Mouse (Mus musculus): ENCODE results near the gene Tsc2. TPM values are rescaled to one million over a fixed set of nuclear protein-coding genes. Genes with fewer than 3 reads are reported as not detected.

Tsc2 gene
- total RNA-seq, 4 experiments from 2014 or later = 123 to 135 (median 133) TPM

- no peak for DNase-seq (ENCODE audit: low spot score)
Measured at GRCm38 (mm10) chr17:24608874-24609273, 23.6 kb downstream of the Tsc2 start.

DNA sequence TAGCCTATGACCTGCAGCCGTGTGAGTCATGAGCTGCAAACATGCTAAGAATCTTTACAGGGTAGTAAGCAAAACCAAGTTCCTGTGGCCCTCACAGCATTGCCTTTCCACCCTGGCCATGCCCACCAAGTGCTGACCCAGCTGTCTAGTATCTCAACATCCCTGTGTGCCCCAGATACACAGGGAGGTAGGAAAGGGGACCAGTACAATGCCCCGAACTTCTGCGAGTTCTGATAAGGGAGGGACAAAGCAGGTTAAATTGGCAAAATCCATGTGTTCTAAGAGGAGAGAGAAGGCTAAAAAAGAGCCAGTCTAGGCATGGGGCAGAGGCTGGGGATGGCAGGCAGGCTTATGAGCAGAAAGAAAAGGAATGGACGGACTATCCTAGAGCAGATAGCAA lies 24.1 kb downstream of the Tsc2 start:
- no peak for DNase-seq (ENCODE audit: low spot score)

DNA sequence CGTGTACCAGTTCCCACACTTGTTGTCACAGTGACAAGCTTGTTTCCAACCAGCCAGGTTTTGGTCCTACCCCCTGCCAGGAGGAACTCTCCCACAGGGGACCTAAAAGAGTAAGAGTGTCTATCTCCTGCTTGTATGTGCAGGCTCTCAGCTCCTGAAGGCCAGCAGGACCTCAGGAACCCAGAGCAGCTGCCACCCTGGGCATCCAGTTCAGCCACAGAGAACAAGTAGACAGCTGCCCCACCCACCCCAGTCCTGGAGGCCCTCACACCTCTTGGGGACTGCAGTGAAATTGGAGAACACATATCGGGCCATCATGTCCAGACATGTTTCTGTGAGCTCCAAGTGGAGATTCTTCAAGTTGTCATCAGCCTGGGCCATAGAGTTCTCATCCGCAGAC lies 27.9 kb downstream of the Tsc2 start:
- DNase-seq (ENCODE audit: low spot score) = no peak

DNA sequence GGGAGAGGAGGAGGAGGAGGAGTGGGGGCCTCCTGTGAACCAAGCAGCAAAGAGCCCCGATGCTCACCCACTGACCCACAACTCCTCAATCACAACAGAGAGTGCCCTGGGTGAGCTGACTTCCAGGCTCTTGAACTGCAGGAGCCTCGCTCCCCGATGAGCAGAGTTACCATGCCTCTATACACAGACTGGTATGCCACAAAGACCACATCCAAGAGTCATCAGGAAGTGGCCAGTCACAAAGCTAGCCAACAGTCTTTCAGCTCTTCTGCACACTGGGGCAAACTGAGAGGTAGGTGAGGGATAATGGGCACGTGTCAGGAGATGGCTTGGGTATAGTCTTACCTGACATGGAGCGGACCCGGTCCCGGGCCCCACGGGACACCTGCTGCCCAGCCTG lies 28.5 kb downstream of the Tsc2 start:
- DNase-seq (ENCODE audit: low spot score) = no peak

DNA sequence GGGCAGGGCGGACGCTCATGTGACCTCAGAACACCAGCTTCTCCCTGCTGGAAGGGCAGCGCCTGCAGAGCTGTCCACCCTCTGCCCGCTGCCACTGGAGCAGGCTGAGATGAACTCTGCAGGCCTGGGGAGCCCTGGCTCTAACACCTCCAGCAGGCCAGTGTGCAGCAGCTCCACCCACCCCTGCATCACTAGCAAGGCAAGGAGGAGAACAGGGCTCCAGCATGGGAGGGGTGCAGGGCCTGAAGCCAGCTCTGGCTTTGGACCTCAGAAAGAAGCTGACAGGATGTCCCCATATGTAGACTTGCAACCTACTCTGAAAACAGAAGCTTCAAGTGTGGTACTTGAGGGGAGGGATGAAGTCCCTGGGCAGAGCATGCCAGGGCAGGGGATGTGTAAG lies 31.9 kb downstream of the Tsc2 start:
- no peak for DNase-seq (ENCODE audit: low spot score)

DNA sequence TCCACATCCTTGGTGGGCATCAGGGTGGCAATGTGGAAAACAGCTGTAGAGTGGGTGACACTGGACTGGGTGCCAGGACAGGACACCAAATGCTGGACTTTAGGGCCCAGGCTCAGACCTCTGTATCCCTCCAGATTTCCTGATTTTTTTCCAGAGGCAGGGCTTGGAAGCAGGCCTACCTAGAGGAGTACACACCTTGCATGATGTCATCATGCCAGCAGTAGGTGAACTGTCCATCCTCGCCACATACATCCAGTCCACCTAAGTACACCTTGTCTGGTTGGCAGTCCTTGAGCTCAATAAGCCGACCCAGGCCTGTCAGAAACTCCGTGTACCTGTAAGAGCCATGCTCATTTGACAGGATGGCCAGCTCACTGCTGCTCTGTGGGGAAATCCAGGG lies 34.4 kb downstream of the Tsc2 start:
- DNase-seq (ENCODE audit: low spot score) = no peak

DNA sequence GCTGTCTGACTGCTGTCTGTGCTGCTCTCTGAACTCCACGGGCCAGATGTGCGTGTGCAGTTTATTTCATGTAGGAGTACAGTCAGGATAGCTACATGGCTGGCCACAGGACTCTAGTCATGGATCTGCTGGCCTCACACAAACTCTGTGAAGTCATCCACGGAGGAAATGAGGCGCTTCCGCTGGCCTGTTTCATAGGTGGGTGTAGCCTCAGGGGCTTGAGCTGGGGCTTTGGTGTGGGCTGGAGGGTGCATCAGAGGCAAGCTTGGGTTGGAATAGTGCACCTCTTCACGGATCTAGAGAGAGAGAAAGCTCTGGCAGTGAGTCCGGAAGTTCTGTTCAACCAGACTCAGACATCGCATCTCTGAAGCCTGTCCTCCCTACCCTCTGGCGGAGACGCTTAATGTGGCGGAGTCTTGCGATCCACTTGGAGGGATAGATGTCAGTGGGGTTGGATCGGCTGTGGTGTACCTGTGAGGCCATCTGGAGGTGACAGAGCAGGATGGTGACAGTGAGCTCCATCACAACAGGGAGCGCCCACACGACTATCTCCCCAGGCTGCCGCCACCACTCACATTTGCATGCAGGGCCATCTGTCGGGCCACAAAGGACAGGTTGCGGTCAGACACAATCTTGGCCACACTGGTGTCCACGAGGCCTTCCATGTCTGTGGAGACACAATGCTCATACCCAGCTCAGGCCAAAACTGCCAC lies 35.8 kb downstream of the Tsc2 start:
- no peak for DNase-seq (ENCODE audit: low spot score)

GRCm38 (mm10) chr17:24596073-24596466 lies 36.4 kb downstream of the Tsc2 start:
- no peak for DNase-seq (ENCODE audit: low spot score)

DNA sequence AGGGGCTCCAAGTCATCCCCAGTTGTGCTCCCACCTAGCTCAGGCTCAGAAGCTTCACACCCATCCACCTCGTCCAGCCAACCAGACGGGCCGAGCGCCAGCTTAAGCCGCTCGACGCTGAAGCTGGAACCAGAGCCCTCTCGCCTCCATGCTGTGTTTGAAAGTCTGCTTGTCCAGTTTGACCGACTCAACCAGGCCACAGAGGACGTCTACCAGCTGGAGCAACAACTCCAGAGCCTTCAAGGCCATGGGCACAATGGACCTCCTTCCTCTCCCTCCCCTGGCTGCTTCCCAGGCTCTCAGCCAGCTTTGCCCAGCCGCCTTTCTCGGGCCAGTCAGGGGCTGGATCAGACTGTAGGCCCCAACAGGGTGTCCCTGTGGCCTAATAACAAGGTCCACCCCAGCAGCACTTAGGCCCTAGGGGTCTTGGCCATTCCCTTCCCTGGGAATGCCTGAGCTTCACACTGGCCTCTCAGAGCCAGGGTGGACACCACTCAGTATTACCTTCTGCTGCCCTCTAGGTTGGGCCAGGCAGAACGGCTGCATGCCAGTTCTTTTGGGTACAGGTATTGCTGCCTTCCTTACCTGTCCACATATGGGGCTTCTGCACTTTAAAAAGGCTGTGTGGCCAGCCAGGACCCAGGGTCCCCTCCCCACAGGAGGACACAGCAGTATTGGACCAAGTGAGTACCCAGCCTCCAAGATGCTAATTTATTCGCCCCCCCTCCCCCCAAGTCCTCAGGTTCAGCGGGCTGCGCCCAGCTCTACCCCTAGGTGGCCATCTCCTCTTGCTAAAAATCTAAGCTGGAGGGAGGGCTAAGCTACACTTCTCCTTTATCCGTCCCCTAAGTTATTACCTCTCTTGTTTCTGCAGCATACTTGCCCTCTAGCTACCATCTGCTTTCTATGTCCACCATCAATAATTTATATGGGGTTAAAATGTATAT lies 37.0 kb downstream of the Tsc2 start:
- DNase-seq (ENCODE audit: low spot score) = no peak

DNA sequence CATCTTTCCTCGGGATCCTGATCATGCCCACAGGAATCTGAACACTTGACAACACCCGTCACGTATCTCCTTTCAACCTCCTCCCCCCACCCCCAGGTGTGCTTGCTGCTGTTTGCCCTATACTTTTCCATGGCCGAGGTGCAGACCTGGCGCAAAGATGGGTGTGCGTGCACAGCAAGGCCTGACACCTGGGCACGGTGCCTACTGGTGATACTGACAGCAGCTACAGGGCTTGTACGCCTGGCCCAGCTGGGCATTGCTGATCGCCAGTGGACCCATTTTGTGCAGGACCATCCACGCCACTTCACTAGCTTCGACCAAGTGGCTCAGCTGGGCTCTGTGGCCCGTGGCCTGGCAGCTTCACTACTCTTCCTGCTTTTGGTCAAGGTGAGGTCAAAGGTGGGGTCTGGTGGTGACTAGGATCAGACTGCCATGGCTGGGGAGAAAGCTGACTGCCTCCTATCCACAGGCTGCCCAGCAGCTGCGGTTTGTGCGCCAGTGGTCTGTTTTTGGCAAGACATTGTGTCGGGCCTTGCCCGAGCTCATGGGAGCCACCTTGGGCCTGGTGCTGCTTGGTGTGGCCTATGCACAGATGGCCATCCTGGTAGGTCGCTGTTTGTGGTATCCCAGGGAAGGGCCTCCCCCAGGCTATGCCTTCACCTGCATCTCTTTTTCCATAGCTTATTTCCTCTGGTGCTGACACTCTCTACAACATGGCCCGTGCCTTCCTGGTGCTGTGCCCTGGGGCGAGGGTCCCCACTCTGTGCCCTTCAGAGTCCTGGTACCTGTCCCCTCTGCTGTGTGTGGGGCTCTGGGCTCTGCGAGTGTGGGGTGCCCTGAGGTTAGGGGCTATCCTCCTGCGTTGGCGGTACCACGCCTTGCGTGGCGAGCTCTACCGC lies 38.2 kb downstream of the Tsc2 start:
- DNase-seq (ENCODE audit: low spot score) = no peak

GRCm38 (mm10) chr17:24593248-24593647 lies 39.2 kb downstream of the Tsc2 start:
- no peak for DNase-seq (ENCODE audit: low spot score)

- DNase-seq (ENCODE audit: low spot score) = no peak
Measured at GRCm38 (mm10) chr17:24591695-24592094, 40.7 kb downstream of the Tsc2 start.

GRCm38 (mm10) chr17:24590943-24591342 lies 41.5 kb downstream of the Tsc2 start:
- DNase-seq (ENCODE audit: low spot score) = peak; percentile 33

- DNase-seq (ENCODE audit: low spot score) = no peak
Measured at GRCm38 (mm10) chr17:24586532-24586931, 45.9 kb downstream of the Tsc2 start.

GRCm38 (mm10) chr17:24584520-24584919 lies 47.9 kb downstream of the Tsc2 start:
- no peak for DNase-seq (ENCODE audit: low spot score)

DNA sequence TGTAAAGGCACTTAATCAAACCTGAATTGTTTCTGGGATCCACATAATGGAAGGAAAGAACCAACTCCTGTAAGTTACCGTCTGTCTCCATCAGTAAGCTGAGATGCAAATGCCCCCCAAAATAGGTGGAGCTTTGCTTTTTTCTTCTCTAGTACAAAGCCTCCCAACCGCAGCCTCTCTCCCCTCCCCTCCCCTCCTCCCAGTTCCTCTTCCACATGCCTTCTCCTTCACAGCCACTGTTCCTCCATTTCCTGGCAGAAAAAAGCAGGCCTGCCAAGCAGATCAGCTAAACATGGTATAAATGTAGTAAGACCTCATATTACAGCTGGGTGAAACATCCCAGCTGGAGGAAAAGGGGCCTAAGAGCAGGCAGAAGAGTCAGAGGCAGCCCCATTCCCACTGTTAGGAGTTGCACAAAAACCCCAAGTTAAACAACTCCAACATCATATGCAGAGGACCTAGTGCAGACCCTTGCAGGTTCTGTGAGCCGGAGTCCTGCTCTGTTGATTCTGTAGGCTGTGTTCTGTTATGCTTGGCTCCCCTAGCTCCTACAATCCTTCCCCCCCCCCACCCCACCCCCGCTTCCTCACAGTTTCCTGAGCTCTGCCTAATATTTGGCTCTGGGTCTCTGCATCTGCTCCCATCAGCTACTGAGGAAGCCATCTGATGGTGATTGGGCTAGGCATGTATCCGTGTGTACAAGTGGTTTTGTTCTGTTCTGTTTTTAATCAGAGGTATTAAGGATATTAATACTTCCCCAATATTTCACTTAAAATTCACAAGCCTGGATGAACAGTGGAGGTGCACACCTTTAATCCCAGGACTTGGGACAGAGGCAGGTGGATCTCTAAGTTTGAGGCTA lies 48.6 kb downstream of the Tsc2 start:
- DNase-seq (ENCODE audit: low spot score) = no peak

DNA sequence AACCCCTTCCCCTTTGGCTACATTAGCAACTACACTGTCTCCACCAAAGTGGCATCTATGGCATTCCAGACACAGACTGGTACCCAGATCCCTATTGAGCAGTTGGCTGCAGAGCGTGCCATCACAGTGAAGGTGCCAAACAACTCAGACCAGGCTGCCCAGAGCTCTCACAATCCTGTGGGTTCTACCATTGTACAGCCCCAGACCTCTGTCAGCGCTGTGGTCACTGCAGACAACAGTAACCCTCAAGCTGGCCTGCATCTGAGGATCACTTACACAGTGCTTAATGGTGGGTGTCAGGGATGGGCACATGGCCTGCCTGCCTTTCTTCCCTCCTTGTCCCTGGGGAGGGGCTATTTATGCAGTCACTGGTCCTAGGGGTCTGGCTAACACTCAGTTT lies 52.1 kb downstream of the Tsc2 start:
- DNase-seq (ENCODE audit: low spot score) = no peak

DNA sequence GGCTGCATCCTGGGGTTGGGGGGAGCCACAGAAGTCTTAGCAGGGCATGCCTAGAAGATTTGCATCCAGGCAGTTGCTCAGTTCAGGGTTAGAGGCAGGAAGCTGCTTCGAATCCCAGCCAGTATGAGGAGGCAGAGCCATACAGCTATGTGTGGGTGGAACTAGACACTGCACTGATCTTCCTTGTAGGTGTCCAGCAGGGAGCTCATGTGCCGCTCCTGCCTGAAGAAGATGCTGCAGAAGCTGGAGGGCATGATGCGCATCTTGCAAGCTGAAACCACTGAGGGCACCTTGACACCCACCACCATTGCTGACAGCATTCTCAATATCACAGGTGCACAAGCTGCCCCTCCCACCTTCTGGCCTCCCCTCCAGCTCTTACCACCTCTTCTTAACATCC lies 52.9 kb downstream of the Tsc2 start:
- no peak for DNase-seq (ENCODE audit: low spot score)

GRCm38 (mm10) chr17:24573811-24574210 lies 58.6 kb downstream of the Tsc2 start:
- DNase-seq (ENCODE audit: low spot score) = no peak

DNA sequence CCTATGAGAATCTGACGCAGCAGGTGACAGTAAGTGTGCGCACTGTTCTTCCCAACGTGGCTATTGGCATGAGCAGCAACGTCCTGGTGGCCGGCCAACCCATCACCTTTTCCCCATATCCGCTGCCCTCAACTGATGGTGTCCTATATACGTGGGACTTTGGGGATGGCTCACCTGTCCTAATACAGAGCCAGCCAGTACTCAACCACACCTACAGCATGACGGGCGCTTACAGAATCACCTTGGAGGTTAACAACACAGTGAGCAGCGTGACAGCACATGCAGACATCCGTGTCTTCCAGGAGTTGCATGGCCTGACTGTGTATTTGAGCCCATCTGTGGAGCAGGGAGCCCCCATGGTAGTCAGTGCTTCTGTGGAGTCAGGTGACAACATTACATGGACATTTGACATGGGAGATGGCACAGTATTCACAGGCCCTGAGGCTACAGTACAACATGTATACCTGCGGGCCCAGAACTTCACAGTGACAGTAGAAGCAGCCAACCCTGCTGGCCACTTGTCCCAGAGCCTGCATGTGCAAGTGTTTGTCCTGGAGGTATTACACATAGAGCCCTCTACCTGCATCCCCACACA lies 59.7 kb downstream of the Tsc2 start:
- DNase-seq (ENCODE audit: low spot score) = no peak

- DNase-seq (ENCODE audit: low spot score) = no peak
Measured at GRCm38 (mm10) chr17:24569837-24570236, 62.6 kb downstream of the Tsc2 start.
